Mouse (Mus musculus): ENCODE results near the gene Cep295.
"Not testable (repeated sequence)": the region's sequence is repeated elsewhere in the genome, so short reads cannot be mapped to it uniquely, and the experiment has no call there.

Cep295 gene

GRCm38 (mm10) chr9:15306398-15307119 lies 51.0 kb downstream of the Cep295 start, which contains the start of gene 4931406C07Rik:
4931406C07Rik (minus strand) TSS chr9:15306448.
- DNase-seq (ENCODE audit: low spot score in 2 of 2): no peak

- peak; percentile 97 to 99 for DNase-seq (ENCODE audit: low spot score in 2 of 2)
Observed at GRCm38 (mm10) chr9:15305503-15306397, 51.8 kb downstream of the Cep295 start, which contains the start of gene Taf1d. Taf1d (plus strand) TSS chr9:15306214.

GRCm38 (mm10) chr9:15302881-15303280 lies 54.7 kb downstream of the Cep295 start:
- DNase-seq (ENCODE audit: low spot score in 2 of 2): no peak

DNA sequence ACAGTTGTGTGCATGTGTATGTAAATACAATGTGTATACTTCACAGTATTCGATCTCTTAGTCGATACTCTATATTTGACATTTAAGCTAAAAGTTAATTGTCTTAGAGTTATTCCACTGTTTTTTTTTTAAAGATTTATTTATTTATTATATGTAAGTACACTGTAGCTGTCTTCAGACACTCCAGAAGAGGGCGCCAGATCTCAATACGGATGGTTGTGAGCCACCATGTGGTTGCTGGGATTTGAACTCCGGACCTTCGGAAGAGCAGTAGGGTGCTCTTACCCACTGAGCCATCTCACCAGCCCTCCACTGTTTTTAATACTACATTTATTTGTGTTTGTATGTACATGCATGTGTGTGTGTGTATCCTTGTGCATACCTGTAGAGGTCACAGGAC lies 55.6 kb downstream of the Cep295 start:
- not testable (repeated sequence) for DNase-seq (ENCODE audit: low spot score in 2 of 2)

DNA sequence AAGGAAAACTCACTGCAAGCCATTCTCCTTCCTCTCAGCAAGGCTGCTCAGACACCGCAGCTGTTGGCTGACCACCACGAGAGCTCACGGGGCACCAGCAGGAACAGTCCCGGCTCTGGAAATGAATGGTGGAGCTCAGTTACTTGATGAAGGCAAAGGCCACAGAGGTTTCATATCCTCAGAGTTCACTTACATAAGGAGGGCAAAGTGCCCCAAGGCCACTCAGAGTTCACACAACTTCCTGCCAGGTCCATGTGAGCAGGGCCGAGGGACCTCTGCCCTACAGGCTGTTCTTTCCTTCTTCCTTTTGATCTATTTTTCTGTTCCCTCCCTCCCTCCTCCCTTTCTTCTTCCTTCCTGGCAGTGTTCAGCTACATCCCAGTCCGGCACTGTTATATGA lies 56.2 kb downstream of the Cep295 start:
- DNase-seq (ENCODE audit: low spot score in 2 of 2): no peak

DNA sequence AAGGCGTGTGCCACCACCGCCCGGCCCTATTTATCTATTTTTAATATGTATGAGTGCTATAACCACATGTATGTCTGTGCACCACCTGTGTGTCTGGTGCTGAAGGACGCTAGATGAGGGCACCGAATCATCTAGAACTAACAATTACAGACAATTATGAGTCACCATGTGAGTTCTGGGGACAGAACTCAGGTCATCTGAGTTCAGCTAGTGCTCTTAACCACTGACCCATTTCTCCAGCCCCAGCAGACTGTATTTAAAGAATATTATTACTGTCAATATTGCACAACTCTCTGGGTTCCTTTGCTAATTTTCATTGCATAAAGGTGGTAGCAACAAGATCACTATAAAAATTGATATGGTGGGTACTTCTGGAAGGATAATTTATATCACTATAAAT lies 57.5 kb downstream of the Cep295 start:
- DNase-seq (ENCODE audit: low spot score in 2 of 2): no peak

DNA sequence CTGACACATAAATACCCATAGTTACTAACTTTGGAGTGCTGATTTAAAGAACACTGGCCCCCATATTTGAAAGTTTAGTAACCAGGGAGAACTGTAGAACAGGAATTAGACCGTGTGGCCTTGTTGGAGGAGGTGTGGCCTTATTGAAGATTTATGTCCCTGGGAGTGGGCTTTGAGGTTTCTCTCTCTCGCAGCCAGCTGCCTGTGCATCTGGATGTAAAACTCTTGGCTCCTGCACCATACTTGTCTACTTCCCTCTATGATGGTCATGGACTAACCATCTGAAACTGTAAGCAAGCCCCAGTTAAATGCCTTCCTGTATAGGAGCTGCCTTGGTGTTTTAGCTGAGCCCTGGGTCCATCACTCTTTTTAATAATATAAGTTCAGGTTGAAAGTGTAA lies 59.1 kb downstream of the Cep295 start:
- DNase-seq (ENCODE audit: low spot score in 2 of 2): no peak

DNA sequence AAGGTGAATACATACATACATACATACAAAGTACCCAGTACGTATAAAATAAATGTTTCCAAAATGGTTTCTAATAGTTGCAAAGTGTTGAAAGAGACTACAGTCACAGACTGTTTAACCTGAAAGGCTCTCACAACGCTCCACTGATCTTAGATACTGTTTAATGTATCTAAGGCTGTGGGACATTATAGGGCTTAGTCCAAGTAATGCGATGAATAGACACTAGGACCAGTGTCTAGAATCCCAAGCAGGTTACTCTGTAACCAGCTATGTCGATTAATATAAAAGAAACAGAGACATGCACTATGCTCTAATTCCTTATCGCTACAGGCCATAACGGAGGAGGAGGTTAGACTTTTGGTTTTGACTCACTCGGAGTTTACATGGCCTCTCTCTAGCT lies 60.5 kb downstream of the Cep295 start:
- DNase-seq (ENCODE audit: low spot score in 2 of 2): no peak

- no peak for DNase-seq (ENCODE audit: low spot score in 2 of 2)
Observed at GRCm38 (mm10) chr9:15289251-15289650, 68.3 kb downstream of the Cep295 start.

GRCm38 (mm10) chr9:15288402-15288801 lies 69.2 kb downstream of the Cep295 start:
- DNase-seq (ENCODE audit: low spot score in 2 of 2): no peak

- DNase-seq (ENCODE audit: low spot score in 2 of 2): no peak
Observed at GRCm38 (mm10) chr9:15287846-15288245, 69.7 kb downstream of the Cep295 start.

- DNase-seq (ENCODE audit: low spot score in 2 of 2): no peak
Observed at GRCm38 (mm10) chr9:15285443-15285842, 72.1 kb downstream of the Cep295 start.

- DNase-seq (ENCODE audit: low spot score in 2 of 2): no peak
Observed at GRCm38 (mm10) chr9:15280491-15280879, 77.1 kb downstream of the Cep295 start.

GRCm38 (mm10) chr9:15279649-15280490 lies 77.7 kb downstream of the Cep295 start, which contains the start of gene Med17:
Med17 (minus strand) TSS chr9:15279931.
- peak; percentile 86 to 87 for DNase-seq (ENCODE audit: low spot score in 2 of 2)

DNA sequence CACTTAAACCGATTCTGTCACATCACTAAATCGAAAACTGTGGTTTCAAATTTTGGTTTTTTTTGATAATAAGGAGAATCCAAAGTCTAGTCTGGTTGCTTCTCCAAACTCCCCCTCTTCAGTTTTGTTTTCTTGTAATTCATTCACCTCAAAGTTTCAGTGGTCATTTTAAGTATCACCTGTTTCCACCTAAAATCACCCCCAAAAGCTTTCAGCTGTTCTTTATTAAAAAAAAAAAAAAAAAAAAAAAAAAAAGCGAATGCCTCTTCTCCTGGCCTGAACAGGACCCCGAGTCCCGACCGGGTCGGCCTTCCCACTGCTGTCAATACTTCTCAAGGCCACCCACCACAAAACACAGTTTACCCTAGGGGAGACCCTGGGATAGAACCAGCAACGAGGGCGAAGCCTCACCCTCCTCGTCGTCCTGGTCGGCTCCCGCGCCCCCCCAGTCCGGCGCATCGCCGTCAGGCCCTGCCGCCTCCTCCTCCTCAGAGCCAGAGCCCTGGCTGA lies 78.4 kb downstream of the Cep295 start:
- no peak for DNase-seq (ENCODE audit: low spot score in 2 of 2)

GRCm38 (mm10) chr9:15278343-15278742 lies 79.2 kb downstream of the Cep295 start:
- no peak for DNase-seq (ENCODE audit: low spot score in 2 of 2)

GRCm38 (mm10) chr9:15276855-15277254 lies 80.7 kb downstream of the Cep295 start:
- no peak for DNase-seq (ENCODE audit: low spot score in 2 of 2)

GRCm38 (mm10) chr9:15273981-15274380 lies 83.6 kb downstream of the Cep295 start:
- no peak for DNase-seq (ENCODE audit: low spot score in 2 of 2)

Data from thymus, postnatal 10 days (tissue).